Comparison of ENCODE assay signal across 8 mouse cellular contexts in the genomic region with DNA sequence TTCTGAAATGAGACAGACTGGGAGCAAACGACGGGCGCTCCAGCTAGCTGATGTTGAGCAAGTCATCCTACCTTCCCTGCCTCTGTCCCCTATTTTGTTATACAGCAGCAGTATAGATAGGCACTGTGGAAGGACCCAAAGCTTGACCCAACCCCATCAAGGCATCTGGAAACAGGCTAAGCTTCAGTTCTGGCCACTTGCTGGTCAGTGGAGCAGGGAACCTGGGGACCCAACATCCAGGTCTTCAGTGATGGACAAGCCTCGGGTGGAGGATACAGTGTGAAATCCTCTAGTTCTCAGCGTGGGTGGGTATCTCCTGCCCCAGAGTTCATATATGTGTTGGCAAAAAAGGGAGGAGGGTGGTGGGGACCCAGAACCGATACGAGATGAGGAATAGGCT. TPM values are rescaled to one million over a fixed set of nuclear protein-coding genes. Genes with fewer than 3 reads are reported as not detected.
DNase-seq lines count a peak whose midpoint lies in the region; ATAC-seq lines count a peak whose summit lies in the region.
"Had no signal": no experiment of that assay in that cellular context is flagged by ENCODE, and none has a peak within 500 bp of the region (broad histone marks: within the 10 kb centered on the region; RNA-seq: fewer than 3 reads in every experiment).

No protein-coding gene starts in this region.

- H3K9ac ChIP-seq in lung, embryonic 15.5 days = no peak overlapping the region
- H3K9ac ChIP-seq in liver, embryonic 15.5 days = no peak overlapping the region

- peak overlapping the region; percentile 38 for H3K4me3 ChIP-seq in lung, embryonic 15.5 days
- H3K4me3 ChIP-seq in hindbrain, embryonic 10.5 days = peak overlapping the region; percentile 71
- H3K4me3 ChIP-seq in liver, embryonic 15.5 days (replicated peaks) = peak overlapping the region; percentile 51; the same call in 1 of the 2 replicates

- no peak for DNase-seq in lung, postnatal 14 days
- no peak for DNase-seq in hindbrain, embryonic 10.5 days (ENCODE audit: low spot score)
- DNase-seq in retina, embryonic 14.5 days (ENCODE audit: low spot score) = no peak
- no peak for DNase-seq in B cell, adult 2 months

- H3K4me1 ChIP-seq in lung, embryonic 15.5 days = peaks cover 13% of the 10 kb centered on the region
- peaks cover 22% of the 10 kb centered on the region for H3K4me1 ChIP-seq in hindbrain, embryonic 10.5 days (replicated peaks)
- peaks cover 26% of the 10 kb centered on the region for H3K4me1 ChIP-seq in liver, embryonic 15.5 days (replicated peaks)

- ATAC-seq in lung, embryonic 15.5 days (ENCODE audit: borderline replicate concordance, extremely low read depth, low FRiP score, low TSS enrichment) = no peak
- ATAC-seq in liver, embryonic 15.5 days (ENCODE audit: insufficient read depth) = no peak
- ATAC-seq in megakaryocyte progenitor cell, adult 5-6 weeks (replicated peaks; ENCODE audit: poor library complexity) = no peak

- no peaks in the 10 kb centered on the region for H3K36me3 ChIP-seq in lung, embryonic 15.5 days
- no peaks in the 10 kb centered on the region for H3K36me3 ChIP-seq in hindbrain, embryonic 10.5 days
- H3K36me3 ChIP-seq in liver, embryonic 15.5 days (replicated peaks) = no peaks in the 10 kb centered on the region

- peaks cover 70% of the 10 kb centered on the region for H3K27me3 ChIP-seq in lung, embryonic 15.5 days
- H3K27me3 ChIP-seq in hindbrain, embryonic 10.5 days (ENCODE audit: insufficient read depth, poor library complexity, severe bottlenecking) = peaks cover 78% of the 10 kb centered on the region
- peaks cover 77% of the 10 kb centered on the region for H3K27me3 ChIP-seq in liver, embryonic 15.5 days

- H3K27ac ChIP-seq in lung, embryonic 15.5 days = no peak overlapping the region
- no peak overlapping the region for H3K27ac ChIP-seq in hindbrain, embryonic 10.5 days
- H3K27ac ChIP-seq in liver, embryonic 15.5 days (replicated peaks) = no peak overlapping the region

- H3K9me3 ChIP-seq in lung, embryonic 15.5 days = no peaks in the 10 kb centered on the region
- no peaks in the 10 kb centered on the region for H3K9me3 ChIP-seq in hindbrain, embryonic 10.5 days
- no peaks in the 10 kb centered on the region for H3K9me3 ChIP-seq in liver, embryonic 15.5 days (replicated peaks)

- peak overlapping the region; percentile 81 for H3K4me2 ChIP-seq in lung, embryonic 15.5 days
- peak overlapping the region; percentile 71 for H3K4me2 ChIP-seq in liver, embryonic 15.5 days

- 38% methylated on average over 7 of the region's 7 CpGs for WGBS in lung, embryonic 15.5 days
- 33% methylated on average over 7 of the region's 7 CpGs for WGBS in hindbrain, embryonic 10.5 days
- 29% methylated on average over 7 of the region's 7 CpGs for WGBS in liver, embryonic 15.5 days (ENCODE audit: insufficient replicate concordance)

RNA-seq across cellular contexts. Expression of a gene that starts 5.7 kb away (rescaled TPM):
- polyA plus RNA-seq in lung, embryonic 15.5 days (2015; fragmentation: Nextera tagmentation; extraction: Ambion mirVana) = 0.65 and 0.97 TPM in 2 replicates
- polyA plus RNA-seq in hindbrain, embryonic 10.5 days (2016; fragmentation: Nextera tagmentation; extraction: Ambion mirVana) = 0.90 and 1.4 TPM in 2 replicates
- polyA plus RNA-seq in liver, embryonic 15.5 days (2015; fragmentation: Nextera tagmentation; extraction: Ambion mirVana) = 5.0 and 6.1 TPM in 2 replicates
- not detected in 2 replicates for total RNA-seq in megakaryocyte progenitor cell, adult 5-6 weeks (2015)
- total RNA-seq in megakaryocyte progenitor cell, adult 5-6 weeks (2017) = 0.07 and 0.33 TPM in 2 replicates

RNA-seq across cellular contexts. Expression of a gene that starts 5.8 kb away (rescaled TPM):
- 87.4 and 97.8 TPM in 2 replicates for polyA plus RNA-seq in lung, embryonic 15.5 days (2015; fragmentation: Nextera tagmentation; extraction: Ambion mirVana)
- 121 and 126 TPM in 2 replicates for polyA plus RNA-seq in hindbrain, embryonic 10.5 days (2016; fragmentation: Nextera tagmentation; extraction: Ambion mirVana)
- 26.7 and 28.7 TPM in 2 replicates for polyA plus RNA-seq in liver, embryonic 15.5 days (2015; fragmentation: Nextera tagmentation; extraction: Ambion mirVana)
- total RNA-seq in megakaryocyte progenitor cell, adult 5-6 weeks (2015) = 60.1 and 69.1 TPM in 2 replicates
- 74.4 and 88.3 TPM in 2 replicates for total RNA-seq in megakaryocyte progenitor cell, adult 5-6 weeks (2017)

RNA-seq across cellular contexts. Expression of a gene that starts 30.5 kb away (rescaled TPM):
- 0.19 and 0.40 TPM in 2 replicates for polyA plus RNA-seq in lung, embryonic 15.5 days (2015; fragmentation: Nextera tagmentation; extraction: Ambion mirVana)
- 0.12 and 0.29 TPM in 2 replicates for polyA plus RNA-seq in hindbrain, embryonic 10.5 days (2016; fragmentation: Nextera tagmentation; extraction: Ambion mirVana)
- polyA plus RNA-seq in liver, embryonic 15.5 days (2015; fragmentation: Nextera tagmentation; extraction: Ambion mirVana) = 0.05 TPM in 1 of 2 replicates, not detected in the other
- not detected in 2 replicates for total RNA-seq in megakaryocyte progenitor cell, adult 5-6 weeks (2015)
- not detected in 2 replicates for total RNA-seq in megakaryocyte progenitor cell, adult 5-6 weeks (2017)
- polyA plus RNA-seq: inflammation-experienced regulatory T-cells, adult 6 months had no signal

RNA-seq across cellular contexts. Expression of a gene that starts 51.0 kb away (rescaled TPM):
- polyA plus RNA-seq in lung, embryonic 15.5 days (2015; fragmentation: Nextera tagmentation; extraction: Ambion mirVana) = 8.8 and 9.2 TPM in 2 replicates
- polyA plus RNA-seq in hindbrain, embryonic 10.5 days (2016; fragmentation: Nextera tagmentation; extraction: Ambion mirVana) = 12.7 and 13.3 TPM in 2 replicates
- polyA plus RNA-seq in liver, embryonic 15.5 days (2015; fragmentation: Nextera tagmentation; extraction: Ambion mirVana) = 3.1 and 3.5 TPM in 2 replicates
- total RNA-seq in megakaryocyte progenitor cell, adult 5-6 weeks (2015) = 8.8 and 9.3 TPM in 2 replicates
- total RNA-seq in megakaryocyte progenitor cell, adult 5-6 weeks (2017) = 7.2 and 9.2 TPM in 2 replicates
